Mouse (Mus musculus): Measurements from ENCODE around the gene Hoxd13. TPM values are rescaled to one million over a fixed set of nuclear protein-coding genes. Genes with fewer than 3 reads are reported as not detected.

Gene Hoxd13
- polyA plus RNA-seq, 1 experiment from 2014 or later = not detected

DNA sequence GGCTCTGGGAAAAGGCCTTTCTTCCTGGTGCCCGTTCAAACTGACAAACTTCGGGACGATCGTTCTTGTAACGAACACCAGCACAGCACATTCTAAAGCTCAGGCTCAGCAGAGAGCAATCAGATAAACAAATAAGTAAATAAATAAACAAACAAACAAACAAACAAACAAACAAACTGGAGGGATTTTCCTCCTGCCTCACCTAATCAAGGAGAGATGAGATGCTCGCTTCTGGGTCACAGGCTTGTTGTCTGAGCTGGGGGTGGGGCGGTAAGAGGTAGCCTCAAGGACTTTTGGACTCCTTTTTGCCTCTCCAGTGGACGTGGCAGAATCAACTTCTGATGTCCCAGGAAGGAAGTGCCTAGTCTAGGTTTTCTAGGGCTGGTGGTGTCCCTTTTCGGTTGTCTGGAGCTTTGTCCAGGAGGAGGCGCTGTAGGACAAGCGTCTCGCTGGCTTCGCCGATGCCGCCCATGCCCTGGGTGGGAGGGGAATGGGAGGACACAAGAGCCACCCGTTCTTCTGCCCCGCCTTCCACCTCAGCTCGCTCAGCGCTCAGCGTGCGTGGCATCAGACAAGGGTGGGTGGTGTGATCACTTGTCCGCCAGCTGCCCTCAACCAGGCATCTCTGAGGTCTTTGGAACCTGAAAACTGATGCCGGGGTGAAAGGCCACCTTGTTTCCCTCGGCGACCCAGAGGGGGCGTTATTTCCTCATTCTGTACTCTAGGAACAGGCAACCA is 47.6 kb downstream of the Hoxd13 start:
- WGBS = 3% methylated on average over 26 of the region's 26 CpGs
- no peaks in the 10 kb centered on the region for H3K36me3 ChIP-seq
- H3K9ac ChIP-seq = no peak overlapping the region
- no peak overlapping the region for H3K27ac ChIP-seq (replicated peaks)
- peak overlapping the region; percentile 22 for H3K4me3 ChIP-seq (replicated peaks)
- H3K27me3 ChIP-seq = peaks cover 93% of the 10 kb centered on the region
- H3K4me2 ChIP-seq (replicated peaks) = peak overlapping the region; percentile 46
- peaks cover 11% of the 10 kb centered on the region for H3K4me1 ChIP-seq
- ATAC-seq (ENCODE audit: insufficient number of reproducible peaks, low FRiP score, low TSS enrichment, low read depth) = peak; percentile 78; the same call in 1 of the 2 replicates
- H3K9me3 ChIP-seq (replicated peaks) = no peaks in the 10 kb centered on the region

DNA sequence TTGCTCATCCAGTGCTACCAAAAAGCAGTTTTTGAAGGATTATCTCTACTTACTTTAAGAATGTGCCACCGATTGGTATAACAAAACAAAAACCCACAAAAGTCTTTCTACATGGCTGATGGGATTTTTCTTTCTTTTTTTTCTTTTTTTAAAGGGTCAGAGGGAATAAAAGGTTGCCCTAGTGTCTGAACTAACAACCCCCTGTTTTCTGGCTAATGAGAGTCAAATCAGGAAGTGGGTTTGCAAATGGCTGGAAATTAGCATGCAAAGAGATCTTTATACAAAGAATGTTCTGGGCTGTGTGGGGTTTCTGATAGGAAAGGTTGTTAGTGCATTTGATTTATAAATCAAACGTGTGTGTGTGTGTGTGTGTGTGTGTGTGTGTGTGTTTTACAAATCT is 52.3 kb downstream of the Hoxd13 start:
- Histone ChIP-seq H3K4me3 (replicated peaks) (no peak overlapping the region), H3K4me1 (peaks cover 3% of the 10 kb centered on the region; the same call in 1 of the 2 replicates), H3K4me2 (replicated peaks) (no peak overlapping the region), H3K27me3 (peaks cover 96% of the 10 kb centered on the region), H3K9ac (no peak overlapping the region), H3K36me3 (no peaks in the 10 kb centered on the region), H3K9me3 (replicated peaks) (no peaks in the 10 kb centered on the region), H3K27ac (replicated peaks) (no peak overlapping the region)
- 7% methylated on average over 2 of the region's 2 CpGs for WGBS
- no peak for ATAC-seq (ENCODE audit: insufficient number of reproducible peaks, low FRiP score, low TSS enrichment, low read depth)

DNA sequence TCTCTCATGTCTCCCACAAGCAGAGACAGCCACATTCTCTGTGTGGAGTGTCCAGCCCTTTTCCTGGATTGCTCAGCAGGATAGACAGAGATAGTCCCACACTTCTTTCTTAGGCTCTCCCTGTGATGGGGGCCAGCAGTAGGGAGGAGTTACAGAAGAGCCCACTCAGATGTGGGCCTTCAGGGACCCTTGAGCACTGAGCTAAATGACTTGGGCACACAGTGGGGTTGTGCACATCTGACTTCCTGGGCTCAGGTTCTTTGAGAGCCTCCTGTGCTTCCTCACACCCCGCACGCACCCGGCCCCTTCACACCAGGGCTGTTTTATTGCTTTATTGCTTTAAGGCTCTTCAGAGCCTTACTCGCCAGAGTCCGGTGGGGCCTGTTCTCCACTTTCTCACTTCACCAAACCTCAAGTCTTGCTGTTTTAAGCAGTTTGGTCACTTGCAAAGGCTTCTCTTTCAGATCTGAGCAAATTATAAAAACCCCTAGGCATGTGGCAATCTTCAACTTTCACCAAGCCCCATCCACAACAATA is 52.9 kb downstream of the Hoxd13 start:
- H3K4me2 ChIP-seq (replicated peaks) = no peak overlapping the region
- 19% methylated on average over 5 of the region's 5 CpGs for WGBS

More for the DNA sequence above, 52.9 kb downstream of the Hoxd13 start:
- peaks cover 97% of the 10 kb centered on the region for H3K27me3 ChIP-seq
- H3K36me3 ChIP-seq = no peaks in the 10 kb centered on the region
- H3K9ac ChIP-seq = no peak overlapping the region
- no peak overlapping the region for H3K27ac ChIP-seq (replicated peaks)
- H3K4me3 ChIP-seq (replicated peaks) = no peak overlapping the region
- no peaks in the 10 kb centered on the region for H3K9me3 ChIP-seq (replicated peaks)
- ATAC-seq (ENCODE audit: insufficient number of reproducible peaks, low FRiP score, low TSS enrichment, low read depth) = no peak
- H3K4me1 ChIP-seq = peaks cover under 1% of the 10 kb centered on the region; the same call in 1 of the 2 replicates

Small RNA genes within 50 kb of the gene (microRNA-seq; reads per million reads assigned to microRNA genes)
- gene Gm44463 (ENCODE audit: borderline number of aligned reads) = not detected

Other genes starting within 250 kb of the Hoxd13 start
- gene Lnpk, start 88.9 kb upstream of the Hoxd13 start, polyA plus RNA-seq (2015; fragmentation: Nextera tagmentation; extraction: Ambion mirVana) = 25.2 and 26.1 TPM in 2 replicates
- not detected in 2 replicates for gene Evx2, start 8.8 kb upstream of the Hoxd13 start, polyA plus RNA-seq (2015; fragmentation: Nextera tagmentation; extraction: Ambion mirVana)
- not detected in 2 replicates for gene Hoxd12, start 6.7 kb downstream of the Hoxd13 start, polyA plus RNA-seq (2015; fragmentation: Nextera tagmentation; extraction: Ambion mirVana)
- gene Hoxd11, start 11.2 kb downstream of the Hoxd13 start, polyA plus RNA-seq (2015; fragmentation: Nextera tagmentation; extraction: Ambion mirVana) = not detected in 2 replicates
- 0.57 and 0.76 TPM in 2 replicates for gene Hoxd10, start 23.6 kb downstream of the Hoxd13 start, polyA plus RNA-seq (2015; fragmentation: Nextera tagmentation; extraction: Ambion mirVana)
- 2.8 and 4.5 TPM in 2 replicates for gene Hoxd9, start 29.4 kb downstream of the Hoxd13 start, polyA plus RNA-seq (2015; fragmentation: Nextera tagmentation; extraction: Ambion mirVana)
- gene Hoxd8, start 36.3 kb downstream of the Hoxd13 start, polyA plus RNA-seq (2015; fragmentation: Nextera tagmentation; extraction: Ambion mirVana) = 6.4 and 8.0 TPM in 2 replicates
- gene Hoxd3, start 43.6 kb downstream of the Hoxd13 start, polyA plus RNA-seq (2015; fragmentation: Nextera tagmentation; extraction: Ambion mirVana) = 1.9 and 2.6 TPM in 2 replicates
- gene Hoxd4, start 43.6 kb downstream of the Hoxd13 start, polyA plus RNA-seq (2015; fragmentation: Nextera tagmentation; extraction: Ambion mirVana) = 0.35 and 0.62 TPM in 2 replicates
- 0.09 and 0.40 TPM in 2 replicates for gene Gm28230, start 58.4 kb downstream of the Hoxd13 start, polyA plus RNA-seq (2015; fragmentation: Nextera tagmentation; extraction: Ambion mirVana)
- gene Hoxd1, start 94.7 kb downstream of the Hoxd13 start, polyA plus RNA-seq (2015; fragmentation: Nextera tagmentation; extraction: Ambion mirVana) = 1.6 and 2.5 TPM in 2 replicates
- 99.9 and 102 TPM in 2 replicates for gene Mtx2, start 157.5 kb downstream of the Hoxd13 start, polyA plus RNA-seq (2015; fragmentation: Nextera tagmentation; extraction: Ambion mirVana)